In the genomic region with DNA sequence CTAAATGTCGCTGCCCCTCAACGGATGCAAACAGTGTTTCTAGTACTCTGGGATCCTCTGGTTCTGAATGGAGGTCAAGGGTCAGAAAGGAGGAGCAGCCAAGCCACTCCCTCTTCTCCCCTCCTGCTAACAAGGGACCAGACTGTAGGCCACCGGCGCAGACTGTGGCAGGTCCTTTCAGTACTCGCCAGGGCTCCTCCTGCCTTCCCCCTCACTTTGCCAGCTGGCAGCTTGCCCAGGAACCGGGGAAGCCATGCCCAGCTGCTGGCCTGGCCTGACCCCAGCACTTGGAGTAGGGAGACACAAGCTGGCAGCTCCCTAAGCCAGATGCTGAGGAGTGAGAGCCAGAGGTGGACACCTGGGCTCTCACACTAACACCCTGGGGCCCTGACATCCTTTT, we compare ENCODE assay signal across 8 mouse cellular contexts. TPM values are rescaled to one million over a fixed set of nuclear protein-coding genes. Genes with fewer than 3 reads are reported as not detected.
DNase-seq lines count a peak whose midpoint lies in the region; ATAC-seq and TF ChIP-seq lines count a peak whose summit lies in the region.

No protein-coding gene starts in this region.

- H3K4me2 ChIP-seq in embryonic facial prominence, embryonic 13.5 days, result peak overlapping the region; percentile 97
- peak overlapping the region; percentile 95 for H3K4me2 ChIP-seq in intestine, postnatal 0 days (replicated peaks; ENCODE audit: low read depth)

- peak overlapping the region; percentile 100 for H3K27ac ChIP-seq in embryonic facial prominence, embryonic 13.5 days
- peak overlapping the region; percentile 99 for H3K27ac ChIP-seq in intestine, postnatal 0 days (ENCODE audit: low read depth, low read length)
- peak overlapping the region; percentile 89 for H3K27ac ChIP-seq in macrophage

- intact Hi-C loops in left cerebral cortex, postnatal 10 days (cut with DNase I), result loop anchor here (5.0 kb wide), 1 partner anchor 33 kb away; no protein-coding TSS in a partner anchor

- H3K4me3 ChIP-seq in embryonic facial prominence, embryonic 13.5 days, result peak overlapping the region; percentile 84
- H3K4me3 ChIP-seq in intestine, postnatal 0 days (ENCODE audit: low read depth, low read length), result no peak overlapping the region
- no peak overlapping the region for H3K4me3 ChIP-seq in macrophage (ENCODE audit: inconsistent target)

- H3K79me2 ChIP-seq in macrophage (ENCODE audit: inconsistent target), result peaks cover 12% of the 10 kb centered on the region; the same call in 1 of the 2 replicates

- no peaks in the 10 kb centered on the region for H3K27me3 ChIP-seq in embryonic facial prominence, embryonic 13.5 days
- no peaks in the 10 kb centered on the region for H3K27me3 ChIP-seq in intestine, postnatal 0 days (replicated peaks; ENCODE audit: control insufficient read depth, insufficient read depth, low read length)

- H3K36me3 ChIP-seq in embryonic facial prominence, embryonic 13.5 days, result peaks cover 47% of the 10 kb centered on the region
- H3K36me3 ChIP-seq in intestine, postnatal 0 days (ENCODE audit: control insufficient read depth, insufficient read depth), result peaks cover 26% of the 10 kb centered on the region
- peaks cover 35% of the 10 kb centered on the region; the same call in 1 of the 2 replicates for H3K36me3 ChIP-seq in macrophage (ENCODE audit: inconsistent target)

- ATAC-seq in embryonic facial prominence, embryonic 13.5 days (ENCODE audit: insufficient number of reproducible peaks, insufficient read depth, low FRiP score, low TSS enrichment, low read depth), result no peak; the same call in 1 of the 2 replicates
- ATAC-seq in intestine, postnatal 0 days, result peak; percentile 69
- ATAC-seq in erythroblast, adult 5-6 weeks (replicated peaks; ENCODE audit: low FRiP score, poor library complexity, severe bottlenecking), result no peak

- TF ChIP-seq CTCF in intestine, postnatal 0 days (IDR thresholded peaks at IDR 0.05; ENCODE audit: low read depth), result peak; percentile 15; the same call in 1 of the 2 replicates

- WGBS in embryonic facial prominence, embryonic 13.5 days, result 5% methylated on average over 6 of the region's 6 CpGs
- 5% methylated on average over 6 of the region's 6 CpGs for WGBS in intestine, postnatal 0 days
- 22% methylated on average over 6 of the region's 6 CpGs for WGBS in macrophage (ENCODE audit: missing documents)

- H3K9me3 ChIP-seq in embryonic facial prominence, embryonic 13.5 days, result no peaks in the 10 kb centered on the region
- no peaks in the 10 kb centered on the region for H3K9me3 ChIP-seq in intestine, postnatal 0 days (ENCODE audit: control insufficient read depth)

- DNase-seq in adrenal gland, postnatal 4 days (ENCODE audit: low spot score in 2 of 2), result peak; percentile 87 to 95
- DNase-seq in heart, adult 11 months, result peak; percentile 100
- peak; percentile 92 to 98 for DNase-seq in left cerebral cortex, postnatal 10 days (ENCODE audit: extremely low spot score in 1 of 2, low spot score in 2 of 2)
- peak; percentile 96 to 97 for DNase-seq in right cerebral cortex, postnatal 10 days (ENCODE audit: low spot score in 2 of 2)

- H3K4me1 ChIP-seq in embryonic facial prominence, embryonic 13.5 days, result peaks cover 38% of the 10 kb centered on the region
- H3K4me1 ChIP-seq in intestine, postnatal 0 days (replicated peaks; ENCODE audit: control insufficient read depth, insufficient read depth, low read length), result peaks cover 22% of the 10 kb centered on the region

- peak overlapping the region; percentile 80 for H3K9ac ChIP-seq in embryonic facial prominence, embryonic 13.5 days
- H3K9ac ChIP-seq in intestine, postnatal 0 days (ENCODE audit: low read depth, low read length), result 0 out of 2 replicates have a peak overlapping the region, but pooled peaks have one; percentile 12

RNA-seq across cellular contexts. Expression of gene Chd3, which starts 4.3 kb away (rescaled TPM):
- 100 to 1,000 TPM; 164 to 190 TPM for total RNA-seq in adrenal gland, postnatal 4 days (2021)
- polyA plus RNA-seq in embryonic facial prominence, embryonic 13.5 days (2015; fragmentation: Nextera tagmentation; extraction: Ambion mirVana), result 135 and 142 TPM in 2 replicates
- 19.4 and 24.8 TPM in 2 replicates for polyA plus RNA-seq in intestine, postnatal 0 days (2015; fragmentation: Nextera tagmentation; extraction: Ambion mirVana)
- total RNA-seq in left cerebral cortex, postnatal 10 days (2021), result 100 to 1,000 TPM; 525 to 527 TPM
- 100 to 1,000 TPM in 25 of 26 experiments, 10 to 100 TPM in 1; 63.9 to 453 (median 249) TPM for total RNA-seq in macrophage (2018; cell fraction: chromatin; rRNA removed)
- total RNA-seq in macrophage (2018; cell fraction: cytosol; rRNA removed), result 10 to 100 TPM; 29.0 to 87.7 (median 51.6) TPM
- 100 to 1,000 TPM in 19 of 26 experiments, 10 to 100 TPM in 7; 53.3 to 254 (median 120) TPM for total RNA-seq in macrophage (2018; cell fraction: nucleus; rRNA removed)
- 43.6 to 105 TPM (median 82.3 TPM) in 3 replicates for polyA plus RNA-seq in macrophage (2018)
- 7.9 and 9.8 TPM in 2 replicates for total RNA-seq in erythroblast, adult 5-6 weeks (2015; ENCODE audit: low replicate concordance)
- 16.8 and 18.5 TPM in 2 replicates for total RNA-seq in erythroblast, adult 5-6 weeks (2017; ENCODE audit: low replicate concordance)

RNA-seq across cellular contexts. Expression of gene Rnf227, which starts 24.6 kb away (rescaled TPM):
- 10 to 100 TPM in 1 of 2 experiments, 1 to 10 TPM in 1; 9.4 to 10.6 TPM for total RNA-seq in adrenal gland, postnatal 4 days (2021)
- polyA plus RNA-seq in embryonic facial prominence, embryonic 13.5 days (2015; fragmentation: Nextera tagmentation; extraction: Ambion mirVana), result 24.7 and 26.4 TPM in 2 replicates
- polyA plus RNA-seq in intestine, postnatal 0 days (2015; fragmentation: Nextera tagmentation; extraction: Ambion mirVana), result 7.8 and 7.9 TPM in 2 replicates
- total RNA-seq in left cerebral cortex, postnatal 10 days (2021), result 10 to 100 TPM; 74.8 to 82.8 TPM
- 1 to 10 TPM in 5 of 26 experiments, under 1 TPM in 5, not detected in 16; 0.33 to 2.2 (median 1.1) TPM for total RNA-seq in macrophage (2018; cell fraction: chromatin; rRNA removed)
- 1 to 10 TPM in 23 of 26 experiments, under 1 TPM in 3; 0.30 to 5.2 (median 2.4) TPM for total RNA-seq in macrophage (2018; cell fraction: cytosol; rRNA removed)
- total RNA-seq in macrophage (2018; cell fraction: nucleus; rRNA removed), result 1 to 10 TPM in 11 of 26 experiments, under 1 TPM in 13, not detected in 2; 0.37 to 4.2 (median 0.94) TPM
- polyA plus RNA-seq in macrophage (2018), result 3.3 to 4.4 TPM (median 3.6 TPM) in 3 replicates
- total RNA-seq in erythroblast, adult 5-6 weeks (2015; ENCODE audit: low replicate concordance), result 1.7 and 15.2 TPM in 2 replicates
- 0.70 and 3.2 TPM in 2 replicates for total RNA-seq in erythroblast, adult 5-6 weeks (2017; ENCODE audit: low replicate concordance)

RNA-seq across cellular contexts. Expression of gene Naa38, which starts 30.4 kb away (rescaled TPM):
- 100 to 1,000 TPM; 118 to 129 TPM for total RNA-seq in adrenal gland, postnatal 4 days (2021)
- 145 and 150 TPM in 2 replicates for polyA plus RNA-seq in embryonic facial prominence, embryonic 13.5 days (2015; fragmentation: Nextera tagmentation; extraction: Ambion mirVana)
- polyA plus RNA-seq in intestine, postnatal 0 days (2015; fragmentation: Nextera tagmentation; extraction: Ambion mirVana), result 159 and 164 TPM in 2 replicates
- 10 to 100 TPM; 84.2 to 85.7 TPM for total RNA-seq in left cerebral cortex, postnatal 10 days (2021)
- total RNA-seq in macrophage (2018; cell fraction: chromatin; rRNA removed), result 10 to 100 TPM in 1 of 26 experiments, 1 to 10 TPM in 18, not detected in 7; 1.8 to 14.1 (median 4.3) TPM
- 100 to 1,000 TPM in 5 of 26 experiments, 10 to 100 TPM in 21; 63.9 to 111 (median 87.7) TPM for total RNA-seq in macrophage (2018; cell fraction: cytosol; rRNA removed)
- 10 to 100 TPM in 19 of 26 experiments, 1 to 10 TPM in 7; 5.4 to 34.6 (median 15.8) TPM for total RNA-seq in macrophage (2018; cell fraction: nucleus; rRNA removed)
- polyA plus RNA-seq in macrophage (2018), result 60.0 to 104 TPM (median 95.8 TPM) in 3 replicates
- total RNA-seq in erythroblast, adult 5-6 weeks (2015; ENCODE audit: low replicate concordance), result 25.6 and 30.3 TPM in 2 replicates
- total RNA-seq in erythroblast, adult 5-6 weeks (2017; ENCODE audit: low replicate concordance), result 18.5 and 25.2 TPM in 2 replicates

RNA-seq across cellular contexts. Expression of gene Cyb5d1, which starts 30.5 kb away (rescaled TPM):
- 10 to 100 TPM; 42.0 to 44.3 TPM for total RNA-seq in adrenal gland, postnatal 4 days (2021)
- polyA plus RNA-seq in embryonic facial prominence, embryonic 13.5 days (2015; fragmentation: Nextera tagmentation; extraction: Ambion mirVana), result 43.4 and 46.5 TPM in 2 replicates
- polyA plus RNA-seq in intestine, postnatal 0 days (2015; fragmentation: Nextera tagmentation; extraction: Ambion mirVana), result 8.6 and 8.9 TPM in 2 replicates
- total RNA-seq in left cerebral cortex, postnatal 10 days (2021), result 10 to 100 TPM; 37.9 to 39.8 TPM
- total RNA-seq in macrophage (2018; cell fraction: chromatin; rRNA removed), result 10 to 100 TPM; 10.2 to 51.5 (median 24.5) TPM
- 10 to 100 TPM; 16.0 to 40.0 (median 24.4) TPM for total RNA-seq in macrophage (2018; cell fraction: cytosol; rRNA removed)
- total RNA-seq in macrophage (2018; cell fraction: nucleus; rRNA removed), result 10 to 100 TPM; 17.0 to 48.9 (median 26.3) TPM
- polyA plus RNA-seq in macrophage (2018), result 25.0 to 35.1 TPM (median 31.3 TPM) in 3 replicates
- 12.5 and 16.1 TPM in 2 replicates for total RNA-seq in erythroblast, adult 5-6 weeks (2015; ENCODE audit: low replicate concordance)
- total RNA-seq in erythroblast, adult 5-6 weeks (2017; ENCODE audit: low replicate concordance), result 23.5 and 31.4 TPM in 2 replicates

RNA-seq across cellular contexts. Expression of gene Tmem88, which starts 33.1 kb away (rescaled TPM):
- total RNA-seq in adrenal gland, postnatal 4 days (2021), result 10 to 100 TPM; 23.4 to 27.2 TPM
- polyA plus RNA-seq in embryonic facial prominence, embryonic 13.5 days (2015; fragmentation: Nextera tagmentation; extraction: Ambion mirVana), result 13.2 and 16.4 TPM in 2 replicates
- polyA plus RNA-seq in intestine, postnatal 0 days (2015; fragmentation: Nextera tagmentation; extraction: Ambion mirVana), result 24.1 and 24.9 TPM in 2 replicates
- total RNA-seq in left cerebral cortex, postnatal 10 days (2021), result 1 to 10 TPM; 2.8 to 3.0 TPM
- total RNA-seq in macrophage (2018; cell fraction: chromatin; rRNA removed), result 10 to 100 TPM in 7 of 26 experiments, 1 to 10 TPM in 15, under 1 TPM in 3, not detected in 1; 0.46 to 36.3 (median 4.9) TPM
- 1 to 10 TPM in 4 of 26 experiments, under 1 TPM in 19, not detected in 3; 0.05 to 1.7 (median 0.34) TPM for total RNA-seq in macrophage (2018; cell fraction: cytosol; rRNA removed)
- 10 to 100 TPM in 6 of 26 experiments, 1 to 10 TPM in 13, under 1 TPM in 1, not detected in 6; 0.36 to 23.4 (median 3.3) TPM for total RNA-seq in macrophage (2018; cell fraction: nucleus; rRNA removed)
- polyA plus RNA-seq in macrophage (2018), result 0.09 TPM in 1 of 3 replicates, not detected in the others
- total RNA-seq in erythroblast, adult 5-6 weeks (2015; ENCODE audit: low replicate concordance), result not detected in 2 replicates
- not detected in 2 replicates for total RNA-seq in erythroblast, adult 5-6 weeks (2017; ENCODE audit: low replicate concordance)

Comparison
In these comparisons a context has a peak if more than half of its experiments do, and no peak if none do; other contexts are left out.
1. RNA of gene Chd3, which starts 4.3 kb away (total RNA-seq): 525 to 527 TPM in left cerebral cortex, postnatal 10 days and 164 to 190 TPM in adrenal gland, postnatal 4 days; 7.9 to 18.5 TPM in erythroblast, adult 5-6 weeks; every median in the first group is over 4 times any median in the second.
2. RNA of gene Rnf227, which starts 24.6 kb away (total RNA-seq): 74.8 to 82.8 TPM in left cerebral cortex, postnatal 10 days; 0.70 to 15.2 TPM in erythroblast, adult 5-6 weeks and 9.4 to 10.6 TPM in adrenal gland, postnatal 4 days; every median in the first group is over 4 times any median in the second.
3. Peak in every context shown above with its lines, with median percentiles within 50 percentile points of each other: DNase-seq and H3K27ac ChIP-seq.